Mouse (Mus musculus) brain, embryonic 18.5 days (tissue): ENCODE measurements at regions not wholly inside any gene's neighbourhood (a gene's known extent, or its start where the extent isn't known, plus 50 kb on each side); places are given as distances from the start of the nearest gene placed in this dataset.

Experiments
- DNase-seq: peaks from one replicate; pipeline ENCODE4 v3.0.0-alpha.2; 2012; ENCODE audit warnings: low read depth, low spot score

DNA sequence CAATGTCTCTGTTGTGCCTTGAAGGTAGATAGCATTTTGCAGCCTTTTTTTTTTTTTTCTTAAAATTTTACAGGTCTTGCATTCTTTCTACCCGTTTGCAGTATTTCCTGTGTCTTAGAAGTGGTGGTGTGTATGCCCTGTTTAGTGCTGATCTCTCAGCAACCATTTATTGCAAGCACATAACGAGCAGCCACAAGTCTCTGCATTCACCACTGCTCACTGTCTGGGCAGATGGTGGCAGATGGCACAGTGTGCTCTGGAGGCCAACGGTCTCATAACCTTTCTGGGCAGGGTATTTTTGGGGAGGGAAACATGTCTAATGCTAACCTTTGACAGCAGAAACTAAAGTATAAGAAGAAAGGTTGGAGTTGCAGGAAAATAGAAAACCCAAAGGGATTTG lies 266.1 kb upstream of the Ptger4 start:
- DNase-seq, result no peak

GRCm38 (mm10) chr15:5511046-5511445 lies 267.1 kb upstream of the Ptger4 start:
- no peak for DNase-seq

GRCm38 (mm10) chr15:5512546-5512945 lies 268.6 kb upstream of the Ptger4 start:
- DNase-seq, result no peak

- no peak for DNase-seq
Observed at GRCm38 (mm10) chr15:5513146-5513545, 269.2 kb upstream of the Ptger4 start.

DNA sequence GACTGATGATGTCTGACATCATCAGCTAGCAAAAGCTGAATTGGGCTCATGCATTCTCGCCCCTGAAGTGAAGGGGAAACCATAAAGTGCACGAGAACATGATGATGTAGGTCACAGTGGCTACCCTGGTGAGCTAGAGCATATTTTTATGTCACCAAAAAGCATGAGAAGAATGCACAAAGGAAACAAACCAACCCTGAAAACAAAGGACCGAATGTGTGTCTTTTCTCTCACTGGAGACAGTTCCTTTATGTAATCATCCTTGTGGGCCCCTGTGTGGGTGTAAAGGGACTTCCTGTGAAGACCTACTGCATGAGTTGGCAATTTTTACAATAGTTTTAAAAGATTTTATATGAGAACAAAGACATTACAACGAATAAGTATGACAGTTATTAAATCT lies 270.2 kb upstream of the Ptger4 start:
- no peak for DNase-seq

DNA sequence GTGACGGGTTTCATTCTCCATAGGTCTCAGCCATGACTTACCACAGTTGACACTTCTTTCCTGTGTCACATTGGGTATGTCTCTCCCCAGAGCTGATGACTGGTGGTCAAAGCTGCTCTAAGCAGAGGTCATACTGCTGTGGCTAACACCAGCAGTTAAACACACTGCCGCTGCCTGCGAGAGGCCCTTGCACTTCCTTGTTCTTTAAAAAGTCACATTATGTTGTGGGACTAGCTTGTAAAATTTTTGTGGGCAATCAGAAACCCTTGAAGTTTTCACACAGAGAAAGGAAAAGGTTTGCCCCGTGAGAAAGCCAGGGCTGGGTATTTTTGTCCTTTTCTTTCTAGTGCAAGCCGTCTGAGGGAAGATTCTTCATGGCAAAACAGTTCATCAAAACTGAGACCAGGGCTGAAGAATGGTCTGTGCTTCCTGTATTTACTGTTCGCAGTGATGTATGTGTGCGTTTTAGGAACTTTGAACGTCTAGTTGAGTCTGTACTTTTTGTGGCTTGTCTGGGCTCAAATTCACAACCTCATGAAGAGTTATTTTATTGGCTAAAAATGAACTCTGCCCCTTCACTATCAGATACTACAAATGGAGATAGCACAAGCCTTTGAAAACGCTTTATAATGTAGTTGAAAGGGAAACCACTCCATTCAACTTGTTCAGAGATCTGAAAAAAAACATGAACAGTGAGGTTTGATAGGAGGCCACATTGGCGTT lies 273.4 kb upstream of the Ptger4 start:
- no peak for DNase-seq

DNA sequence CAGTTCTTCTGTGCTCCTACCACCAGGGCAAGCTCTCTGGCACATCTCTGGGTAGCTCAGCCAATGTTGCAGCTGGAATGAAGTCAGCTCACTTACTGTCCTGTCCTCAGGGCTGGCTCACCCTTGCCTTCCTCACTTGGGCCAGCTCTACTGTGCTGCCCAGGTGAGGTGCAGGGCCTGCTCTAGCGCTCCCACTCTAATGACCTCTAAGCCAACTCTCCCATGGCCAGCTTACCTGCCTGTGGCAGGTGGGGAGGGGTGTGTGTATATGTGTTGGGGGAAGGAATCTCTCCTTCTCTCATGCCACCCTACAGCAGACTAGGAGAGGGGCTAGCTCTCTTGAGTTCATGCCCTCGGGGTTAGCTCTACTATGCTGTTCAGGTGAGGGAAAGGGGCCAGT lies 275.6 kb upstream of the Ptger4 start:
- DNase-seq, result no peak

GRCm38 (mm10) chr15:5519997-5520396 lies 276.0 kb upstream of the Ptger4 start:
- DNase-seq, result no peak

DNA sequence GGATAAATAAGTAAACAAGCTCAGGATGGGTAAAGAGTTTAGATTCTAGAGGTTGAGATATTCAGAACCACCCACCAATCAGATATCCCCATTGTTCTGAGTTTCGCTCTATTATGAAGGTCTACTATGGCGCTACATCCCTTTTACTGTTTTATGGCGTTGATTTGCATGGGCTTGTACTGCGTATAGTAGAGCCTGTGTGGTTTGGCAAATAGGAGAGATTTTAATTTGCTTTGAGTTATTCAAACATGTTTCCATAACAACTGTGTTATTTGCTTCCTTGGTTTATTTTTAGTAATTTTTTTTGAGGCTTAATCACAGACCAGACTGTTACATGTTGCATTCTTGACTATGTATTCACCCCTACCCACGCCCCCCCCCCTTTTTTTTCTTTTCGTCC lies 284.6 kb upstream of the Ptger4 start:
- DNase-seq, result no peak

- DNase-seq, result no peak
Observed at GRCm38 (mm10) chr15:5533656-5534055, 289.7 kb upstream of the Ptger4 start.

DNA sequence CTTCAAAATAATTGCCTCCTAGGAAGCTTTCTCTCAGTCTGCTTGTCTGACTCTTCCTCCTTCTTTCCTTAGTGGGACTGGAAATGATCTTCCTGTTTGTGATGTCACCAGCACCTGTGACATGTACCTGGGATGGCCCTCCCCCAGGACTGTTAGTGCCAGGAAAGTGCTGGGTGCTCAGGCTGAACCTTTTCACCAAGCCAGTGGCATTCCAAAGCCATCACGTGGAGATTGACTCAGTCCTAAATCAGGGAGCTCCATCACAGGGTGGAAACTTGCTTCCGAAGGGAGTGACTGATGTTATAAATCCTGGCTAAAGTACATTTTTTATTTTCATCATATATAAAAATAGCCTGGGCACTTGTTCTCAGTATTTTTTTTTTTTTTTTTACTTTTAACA lies 293.4 kb upstream of the Ptger4 start:
- DNase-seq, result no peak

DNA sequence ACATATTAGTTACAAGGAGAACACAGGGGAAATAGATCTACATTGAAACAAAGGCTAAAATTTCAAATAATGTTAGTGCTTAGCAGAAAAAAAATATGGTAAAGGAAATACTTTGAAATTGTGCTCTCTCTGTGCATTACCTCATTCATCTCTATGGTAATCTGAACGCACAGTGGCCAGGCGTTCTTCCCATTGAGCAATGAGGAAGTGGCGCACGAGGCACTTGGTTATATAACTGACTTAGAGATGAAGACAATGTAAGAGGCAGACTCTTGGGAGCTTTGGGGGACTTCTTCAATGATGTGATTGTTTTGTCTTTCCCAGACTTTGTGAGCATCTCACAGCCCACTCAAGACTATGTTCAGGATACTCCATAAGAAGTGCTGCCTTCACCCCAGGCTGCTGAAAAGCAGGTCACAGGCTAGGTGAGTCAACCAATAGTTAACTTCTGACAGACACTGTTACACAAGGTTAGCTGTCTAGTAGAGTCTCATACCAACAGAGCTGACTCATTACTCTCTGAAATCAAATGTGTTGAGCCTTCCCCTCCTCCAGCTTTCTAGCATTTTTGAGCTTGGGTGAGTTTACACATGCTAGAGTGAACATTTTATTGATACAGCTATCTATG lies 295.4 kb upstream of the Ptger4 start:
- DNase-seq, result no peak

DNA sequence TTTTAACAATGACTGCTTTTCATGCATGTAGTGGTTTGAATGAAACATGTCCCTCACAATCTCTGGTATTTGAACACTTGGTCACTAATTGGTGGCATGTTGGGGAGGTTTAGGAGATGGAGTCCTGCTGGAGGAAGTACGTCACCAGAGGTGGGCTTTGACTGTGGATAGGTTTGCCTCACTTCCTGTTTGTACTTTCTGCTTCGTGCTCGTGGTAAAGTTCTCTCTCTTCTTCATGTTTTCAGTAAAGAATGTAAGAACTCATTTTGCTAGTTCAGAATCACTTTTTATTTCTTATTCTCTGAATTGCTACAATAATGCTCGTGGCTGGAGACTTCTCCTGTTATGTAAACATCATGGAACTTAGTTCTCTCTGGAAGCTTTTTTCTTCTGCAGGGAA lies 310.5 kb upstream of the Ptger4 start:
- no peak for DNase-seq

GRCm38 (mm10) chr15:5554926-5555325 lies 310.9 kb upstream of the Ptger4 start:
- DNase-seq, result no peak

GRCm38 (mm10) chr15:5555381-5556066 lies 311.5 kb upstream of the Ptger4 start:
- DNase-seq, result no peak

DNA sequence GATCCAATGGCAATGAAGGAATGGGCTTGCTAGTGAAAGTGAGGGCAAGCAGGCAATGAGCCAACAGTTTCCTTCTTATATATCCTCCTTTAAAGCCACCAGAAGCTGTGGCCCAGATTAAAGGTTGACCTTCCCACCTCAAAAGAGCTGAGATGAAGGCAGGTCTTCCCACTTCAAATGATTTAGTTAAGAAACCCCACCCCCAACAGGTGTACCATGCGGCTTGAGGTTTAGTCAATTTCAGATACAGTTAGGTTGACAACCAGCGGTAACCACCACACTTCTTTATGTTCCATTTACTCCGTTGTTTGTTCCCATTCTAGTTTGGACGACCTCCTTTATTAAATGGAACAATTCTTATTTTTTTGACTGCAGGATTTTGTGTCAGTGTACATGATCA lies 317.8 kb upstream of the Ptger4 start:
- DNase-seq, result no peak

GRCm38 (mm10) chr15:5574366-5574765 lies 330.4 kb upstream of the Ptger4 start:
- DNase-seq, result no peak

DNA sequence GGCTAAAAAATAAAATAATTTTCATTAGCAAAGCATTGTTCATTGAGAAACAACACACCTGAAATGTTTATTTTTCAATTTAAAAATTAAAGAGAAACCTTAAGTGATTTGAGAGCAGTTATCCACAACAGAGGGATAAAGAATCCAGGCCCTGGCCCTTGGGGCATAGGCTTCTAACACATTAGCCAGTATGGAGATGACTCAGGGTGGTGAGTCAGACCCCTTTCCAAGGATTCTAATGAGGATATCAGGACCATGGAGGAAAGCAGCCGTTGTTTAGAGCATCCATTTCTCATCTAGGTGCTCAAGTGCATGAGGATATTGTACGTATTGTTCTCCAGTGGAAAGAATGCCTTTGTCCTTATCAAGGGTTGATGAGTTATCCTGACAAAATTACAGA lies 335.6 kb upstream of the Ptger4 start:
- DNase-seq, result no peak

DNA sequence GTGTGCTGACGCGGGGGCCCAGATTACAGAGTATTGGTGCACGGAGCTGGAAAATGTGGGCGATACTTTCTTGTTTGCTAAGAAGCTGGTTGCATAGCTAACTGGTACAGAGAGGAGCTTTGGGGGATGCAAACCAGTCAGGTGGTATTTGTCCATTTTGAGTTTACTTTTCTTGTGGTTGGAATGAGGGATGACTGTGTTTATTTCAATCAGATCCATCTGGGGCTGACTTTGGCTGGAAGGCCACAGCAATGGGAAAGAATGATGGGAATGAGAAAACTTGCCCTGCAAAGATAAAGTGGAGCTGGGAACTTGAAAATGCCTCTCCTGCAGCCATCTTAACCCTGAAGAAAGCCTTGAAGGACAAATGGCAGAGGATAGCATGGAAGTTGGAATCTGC lies 336.4 kb upstream of the Ptger4 start:
- DNase-seq, result no peak

GRCm38 (mm10) chr15:5584381-5584780 lies 340.4 kb upstream of the Ptger4 start:
- no peak for DNase-seq

GRCm38 (mm10) chr15:5604732-5605266 lies 360.8 kb upstream of the Ptger4 start:
- DNase-seq, result no peak

GRCm38 (mm10) chr15:5607533-5607932 lies 363.5 kb upstream of the Ptger4 start:
- DNase-seq, result no peak

DNA sequence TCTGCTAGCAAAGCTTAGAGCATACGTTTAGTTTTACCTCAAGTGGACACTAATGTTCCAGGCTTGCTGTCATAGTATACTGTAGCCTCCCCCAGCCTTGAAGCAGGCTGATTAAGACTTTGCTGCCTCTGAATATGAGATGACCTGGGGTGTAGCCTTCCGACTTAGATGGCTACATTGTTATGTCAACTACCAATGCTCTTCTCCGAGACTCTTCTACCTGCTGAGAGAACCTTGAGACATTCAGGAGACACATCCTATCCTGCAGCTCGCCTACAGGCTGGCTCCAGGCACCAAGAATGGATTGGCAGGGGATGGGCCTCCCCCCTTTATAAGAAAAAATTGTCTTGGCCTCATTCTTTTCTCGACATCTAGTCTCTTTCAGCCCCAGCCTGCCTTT lies 379.0 kb upstream of the Ptger4 start:
- no peak for DNase-seq
